Mouse (Mus musculus): ENCODE data around the gene Marcksl1.
"Not testable (repeated sequence)": the region's sequence is repeated elsewhere in the genome, so short reads cannot be mapped to it uniquely, and the experiment has no call there.

Marcksl1 gene

GRCm38 (mm10) chr4:129508834-129509600 is 4.4 kb upstream of the Marcksl1 start:
- DNase-seq (ENCODE audit: extremely low read depth, low read depth, low spot score): no peak

- no peak for DNase-seq (ENCODE audit: extremely low read depth, low read depth, low spot score)
Measured at GRCm38 (mm10) chr4:129509650-129510049, 3.7 kb upstream of the Marcksl1 start.

- DNase-seq (ENCODE audit: extremely low read depth, low read depth, low spot score): no peak
Measured at GRCm38 (mm10) chr4:129510723-129511412, 2.5 kb upstream of the Marcksl1 start.

GRCm38 (mm10) chr4:129511413-129512096 is 1.8 kb upstream of the Marcksl1 start:
- DNase-seq (ENCODE audit: extremely low read depth, low read depth, low spot score): no peak

- no peak for DNase-seq (ENCODE audit: extremely low read depth, low read depth, low spot score)
Measured at GRCm38 (mm10) chr4:129513891-129514290, 510 bp downstream of the Marcksl1 start.

GRCm38 (mm10) chr4:129514300-129514898 is 1.0 kb downstream of the Marcksl1 start:
- no peak for DNase-seq (ENCODE audit: extremely low read depth, low read depth, low spot score)

GRCm38 (mm10) chr4:129516925-129517324 is 3.5 kb downstream of the Marcksl1 start:
- DNase-seq (ENCODE audit: extremely low read depth, low read depth, low spot score): no peak

- no peak for DNase-seq (ENCODE audit: extremely low read depth, low read depth, low spot score)
Measured at GRCm38 (mm10) chr4:129518519-129518918, 5.1 kb downstream of the Marcksl1 start.

GRCm38 (mm10) chr4:129525338-129525737 is 12.0 kb downstream of the Marcksl1 start:
- DNase-seq (ENCODE audit: extremely low read depth, low read depth, low spot score): no peak

GRCm38 (mm10) chr4:129525889-129526288 is 12.5 kb downstream of the Marcksl1 start:
- no peak for DNase-seq (ENCODE audit: extremely low read depth, low read depth, low spot score)

GRCm38 (mm10) chr4:129528901-129529300 is 15.5 kb downstream of the Marcksl1 start:
- DNase-seq (ENCODE audit: extremely low read depth, low read depth, low spot score): not testable (repeated sequence)

- DNase-seq (ENCODE audit: extremely low read depth, low read depth, low spot score): no peak
Measured at GRCm38 (mm10) chr4:129540012-129540411, 26.6 kb downstream of the Marcksl1 start.

- no peak for DNase-seq (ENCODE audit: extremely low read depth, low read depth, low spot score)
Measured at GRCm38 (mm10) chr4:129541868-129542591, 28.6 kb downstream of the Marcksl1 start.

GRCm38 (mm10) chr4:129542592-129543141 is 29.3 kb downstream of the Marcksl1 start, which contains the start of gene Hdac1:
Gene Hdac1 (minus strand): TSS chr4:129542713.
- DNase-seq (ENCODE audit: extremely low read depth, low read depth, low spot score): peak; percentile 63

- no peak for DNase-seq (ENCODE audit: extremely low read depth, low read depth, low spot score)
Measured at GRCm38 (mm10) chr4:129544106-129544505, 30.7 kb downstream of the Marcksl1 start.

- DNase-seq (ENCODE audit: extremely low read depth, low read depth, low spot score): not testable (repeated sequence)
Measured at GRCm38 (mm10) chr4:129547631-129548030, 34.2 kb downstream of the Marcksl1 start.

GRCm38 (mm10) chr4:129549306-129549705 is 35.9 kb downstream of the Marcksl1 start:
- DNase-seq (ENCODE audit: extremely low read depth, low read depth, low spot score): no peak

GRCm38 (mm10) chr4:129550295-129550694 is 36.9 kb downstream of the Marcksl1 start:
- DNase-seq (ENCODE audit: extremely low read depth, low read depth, low spot score): no peak

GRCm38 (mm10) chr4:129554512-129554911 is 41.1 kb downstream of the Marcksl1 start:
- DNase-seq (ENCODE audit: extremely low read depth, low read depth, low spot score): not testable (repeated sequence)

GRCm38 (mm10) chr4:129555421-129555861 is 42.1 kb downstream of the Marcksl1 start:
- no peak for DNase-seq (ENCODE audit: extremely low read depth, low read depth, low spot score)
